Mouse (Mus musculus) WW6 (cell line): ENCODE measurements around the gene 8030411F24Rik.
"Not testable (repeated sequence)": the region's sequence is repeated elsewhere in the genome, so short reads cannot be mapped to it uniquely, and the experiment has no call there.

ENCODE experiments used
- DNase-seq: peaks from one replicate; pipeline ENCODE4 v3.0.0-alpha.2; 2013; ENCODE audit warnings: low read depth, low spot score

Gene 8030411F24Rik

GRCm38 (mm10) chr2:148781709-148782108 is at the start of gene 8030411F24Rik:
Gene 8030411F24Rik, plus strand, starts transcription at chr2:148782009.
- no peak for DNase-seq

- DNase-seq, result peak; percentile 81
Observed at GRCm38 (mm10) chr2:148732327-148733000, 49.3 kb upstream of the 8030411F24Rik start, which contains the start of gene Napb. Gene Napb, minus strand, starts transcription at chr2:148732467.

- DNase-seq, result no peak
Observed at GRCm38 (mm10) chr2:148743001-148743400, 38.8 kb upstream of the 8030411F24Rik start.

- DNase-seq, result no peak
Observed at GRCm38 (mm10) chr2:148743846-148744407, 37.9 kb upstream of the 8030411F24Rik start.

GRCm38 (mm10) chr2:148750058-148750457 is 31.8 kb upstream of the 8030411F24Rik start, which contains the start of gene Cstl1:
Gene Cstl1, plus strand, starts transcription at chr2:148750358.
- no peak for DNase-seq

- DNase-seq, result peak; percentile 53
Observed at GRCm38 (mm10) chr2:148751893-148752813, 29.7 kb upstream of the 8030411F24Rik start.

GRCm38 (mm10) chr2:148754310-148754846 is 27.4 kb upstream of the 8030411F24Rik start:
- no peak for DNase-seq

- DNase-seq, result no peak
Observed at GRCm38 (mm10) chr2:148763648-148764388, 18.0 kb upstream of the 8030411F24Rik start.

GRCm38 (mm10) chr2:148771397-148771796 is 10.4 kb upstream of the 8030411F24Rik start, which contains the start of gene Cst11:
Gene Cst11, minus strand, starts transcription at chr2:148771497.
- not testable (repeated sequence) for DNase-seq

GRCm38 (mm10) chr2:148789142-148789541 is 7.3 kb downstream of the 8030411F24Rik start, which contains the start of gene Cst12:
Gene Cst12, plus strand, starts transcription at chr2:148789361.
- DNase-seq, result no peak

- no peak for DNase-seq
Observed at GRCm38 (mm10) chr2:148798485-148798884, 16.7 kb downstream of the 8030411F24Rik start, which contains the start of gene Cst8. Gene Cst8, plus strand, starts transcription at chr2:148798785.

- no peak for DNase-seq
Observed at GRCm38 (mm10) chr2:148801491-148801921, 19.7 kb downstream of the 8030411F24Rik start.

GRCm38 (mm10) chr2:148806696-148807095 is 24.9 kb downstream of the 8030411F24Rik start:
- no peak for DNase-seq

GRCm38 (mm10) chr2:148819909-148820308 is 38.1 kb downstream of the 8030411F24Rik start, which contains the start of gene Cst13:
Gene Cst13, plus strand, starts transcription at chr2:148820081.
- DNase-seq, result no peak

GRCm38 (mm10) chr2:148825986-148826385 is 44.2 kb downstream of the 8030411F24Rik start:
- no peak for DNase-seq

GRCm38 (mm10) chr2:148834912-148835311 is 53.1 kb downstream of the 8030411F24Rik start, which contains the start of gene Cst9:
Gene Cst9, plus strand, starts transcription at chr2:148835147.
- DNase-seq, result no peak
